Mouse (Mus musculus) E14TG2a.4 (cell line): ENCODE data around the gene Gng11.

Source experiments
- CTCF ChIP-seq: conservative IDR thresholded peaks from 2 replicates; pipeline ENCODE4 v1.5.1; 2014; ENCODE audit warnings: low read length
- POU5F1 ChIP-seq: IDR thresholded peaks from 2 replicates; pipeline ENCODE4 v1.6.1; 2014; ENCODE audit warnings: low read length, borderline replicate concordance

DNA sequence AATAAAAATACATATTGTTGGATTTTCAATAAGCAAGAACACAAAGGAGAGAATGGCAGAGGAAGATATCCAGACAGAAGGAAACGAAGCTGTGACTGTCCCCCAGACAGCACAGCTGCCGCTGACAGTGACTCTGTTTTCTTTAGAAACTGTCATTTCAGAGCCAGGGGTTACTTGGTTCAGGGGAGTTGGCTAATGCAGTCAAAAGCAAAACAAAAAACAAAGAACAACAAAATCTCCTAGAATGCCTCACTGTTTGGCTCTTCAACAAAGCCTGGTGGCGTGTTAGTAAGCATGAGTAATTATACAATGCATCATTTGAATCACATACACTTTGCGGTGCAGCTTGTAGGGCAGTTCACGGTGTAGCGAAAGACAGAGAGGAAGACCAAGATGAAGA is 4.4 kb upstream of the Gng11 start:
- TF ChIP-seq CTCF: no peak
- TF ChIP-seq POU5F1: no peak
